Mouse (Mus musculus) thymus, adult 2 months (tissue): ENCODE measurements at regions not wholly inside any gene's neighbourhood (a gene's known extent, or its start where the extent isn't known, plus 50 kb on each side); places are given as distances from the start of the nearest gene placed in this dataset.

Experiments used
- DNase-seq: peaks from one replicate; pipeline ENCODE4 v3.0.0; 2021
- H3K27ac ChIP-seq: fragments of 200-500 bp; 2 replicates; pipeline ENCODE4 v1.5.1; 2012; ENCODE audit warnings: low read length, control low read depth; ENCODE audit not compliant: control insufficient read depth, insufficient read depth
- H3K27me3 ChIP-seq: fragments of 200-500 bp; 2 replicates; pipeline ENCODE4 v1.6.1; 2012; ENCODE audit warnings: mild to moderate bottlenecking, low read length, moderate library complexity, mixed read lengths; ENCODE audit not compliant: control insufficient read depth, insufficient read depth
- H3K36me3 ChIP-seq: fragments of 200-500 bp; 2 replicates; pipeline ENCODE4 v1.6.1; 2012; ENCODE audit warnings: mild to moderate bottlenecking, low read length, moderate library complexity; ENCODE audit not compliant: control insufficient read depth, insufficient read depth
- H3K4me1 ChIP-seq: fragments of 200-500 bp; replicated peaks from 2 replicates; pipeline ENCODE4 v1.6.1; 2012; ENCODE audit warnings: low read length; ENCODE audit not compliant: control insufficient read depth, insufficient read depth
- H3K4me3 ChIP-seq: fragments of 200-500 bp; 2 replicates; pipeline ENCODE4 v1.5.1; 2012; ENCODE audit warnings: mild to moderate bottlenecking, low read length, control low read depth, moderate library complexity; ENCODE audit not compliant: control insufficient read depth, insufficient read depth
- CTCF ChIP-seq: fragments of 200-500 bp; IDR thresholded peaks from 2 replicates; pipeline ENCODE4 v1.5.1; 2012; ENCODE audit warnings: mild to moderate bottlenecking, control low read depth, low read length, moderate library complexity, borderline replicate concordance; ENCODE audit not compliant: control insufficient read depth, poor library complexity, insufficient read depth; ENCODE audit errors: extremely low read depth
- POLR2A ChIP-seq: fragments of 200-500 bp; IDR thresholded peaks from 2 replicates; pipeline ENCODE4 v1.6.1; 2012; ENCODE audit warnings: mild to moderate bottlenecking, low read length, control low read depth, moderate library complexity; ENCODE audit not compliant: control insufficient read depth, poor library complexity, insufficient read depth; ENCODE audit errors: extremely low read depth
- WGBS: fragments of 180-500 bp; shearing (Covaris S2); methylation state at CpG from one replicate; pipeline ENCODE4 v1.1.7; 2018; 5-methylcytosine and 5-hydroxymethylcytosine counted together

DNA sequence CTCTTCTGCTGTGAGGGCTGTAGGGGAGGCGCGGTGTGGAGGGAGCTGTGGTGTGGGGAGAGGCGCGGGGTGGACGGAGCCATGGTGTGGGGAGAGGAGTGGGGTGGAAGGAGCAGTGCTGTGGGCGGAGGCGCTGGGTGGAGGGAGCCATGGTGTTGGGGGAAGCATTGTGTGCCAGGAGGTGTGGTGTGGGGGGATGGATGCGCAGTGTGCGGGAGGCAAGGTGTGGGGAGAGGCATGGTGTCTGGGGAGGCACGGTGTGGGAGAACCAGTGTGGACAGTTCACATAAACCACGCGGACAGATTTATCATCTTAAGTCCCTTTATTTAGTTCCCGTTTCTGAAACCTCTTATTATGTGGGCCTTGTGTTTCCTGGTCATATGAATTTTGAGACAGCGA, 164.6 kb downstream of the Phlda1 start:
- H3K27me3 ChIP-seq = no peaks in the 10 kb centered on the region
- WGBS = 86% methylated on average over 14 of the region's 14 CpGs
- no peak for DNase-seq
- no peak overlapping the region for H3K4me3 ChIP-seq
- H3K27ac ChIP-seq = no peak overlapping the region
- TF ChIP-seq POLR2A (no peak), CTCF (no peak)
- H3K4me1 ChIP-seq = no peaks in the 10 kb centered on the region
- no peaks in the 10 kb centered on the region for H3K36me3 ChIP-seq

DNA sequence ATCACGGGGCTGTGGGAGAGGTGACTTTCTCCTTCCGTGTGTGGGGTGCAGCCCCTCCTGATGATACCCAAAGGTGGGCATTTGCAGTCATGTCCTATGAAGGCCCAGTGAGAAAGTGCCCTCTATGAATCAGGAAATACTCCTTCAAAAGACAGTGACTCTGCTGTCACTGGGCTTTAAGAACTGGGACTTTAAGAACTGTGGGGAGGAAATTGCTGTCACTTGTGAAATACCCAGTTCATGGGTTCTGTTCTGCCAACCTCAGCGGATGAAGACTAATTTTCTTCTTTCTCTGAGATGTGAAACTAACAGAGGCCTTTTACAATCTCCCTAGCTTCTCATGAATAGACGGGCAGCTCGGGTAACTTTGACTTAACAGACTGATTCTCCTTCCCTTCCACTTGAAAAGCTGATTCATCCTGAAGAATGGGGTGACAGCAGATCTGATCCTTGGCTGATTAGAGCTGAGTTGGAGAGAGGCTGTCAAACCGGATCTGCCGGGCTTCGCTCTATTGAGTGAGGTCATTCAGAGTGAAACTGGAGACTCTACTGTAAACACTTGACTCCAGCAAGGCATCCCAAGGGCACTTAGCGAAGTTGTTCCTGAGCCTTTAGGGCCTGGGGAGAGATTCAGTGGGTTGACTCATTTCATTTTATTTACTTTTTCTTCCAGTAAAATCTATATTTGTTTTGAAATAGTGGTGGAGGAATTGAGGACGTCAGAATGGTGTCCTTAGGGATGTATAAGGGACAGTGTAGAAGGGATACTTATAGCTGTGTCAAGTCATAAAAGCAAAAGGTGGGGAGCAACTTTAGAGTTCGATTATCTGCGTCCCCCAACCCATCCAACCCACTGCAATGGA, 166.6 kb downstream of the Phlda1 start:
- H3K27me3 ChIP-seq = no peaks in the 10 kb centered on the region
- H3K36me3 ChIP-seq = no peaks in the 10 kb centered on the region
- no peak overlapping the region for H3K4me3 ChIP-seq
- 78% methylated on average over 12 of the region's 12 CpGs for WGBS
- H3K4me1 ChIP-seq = no peaks in the 10 kb centered on the region
- TF ChIP-seq CTCF (no peak), POLR2A (no peak)
- H3K27ac ChIP-seq = no peak overlapping the region
- no peak for DNase-seq

DNA sequence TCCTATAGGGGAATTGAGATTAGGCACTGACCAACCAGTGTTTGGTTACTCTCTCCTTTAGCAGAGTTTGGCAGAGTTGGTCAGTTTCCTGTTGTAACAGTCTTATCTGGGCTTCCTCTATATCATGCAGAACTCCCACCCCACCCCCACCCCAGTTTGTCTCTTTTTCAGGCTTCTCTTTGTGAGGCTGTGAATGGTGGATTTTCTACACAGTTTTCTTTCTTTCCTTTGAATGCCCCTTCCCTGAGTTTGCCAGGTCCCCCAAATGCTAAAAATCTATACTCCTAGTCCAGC, 167.2 kb downstream of the Phlda1 start:
- no peak overlapping the region for H3K4me3 ChIP-seq
- H3K36me3 ChIP-seq = no peaks in the 10 kb centered on the region
- H3K4me1 ChIP-seq = no peaks in the 10 kb centered on the region
- DNase-seq = no peak
- TF ChIP-seq CTCF (no peak), POLR2A (no peak)
- H3K27me3 ChIP-seq = no peaks in the 10 kb centered on the region
- no peak overlapping the region for H3K27ac ChIP-seq

DNA sequence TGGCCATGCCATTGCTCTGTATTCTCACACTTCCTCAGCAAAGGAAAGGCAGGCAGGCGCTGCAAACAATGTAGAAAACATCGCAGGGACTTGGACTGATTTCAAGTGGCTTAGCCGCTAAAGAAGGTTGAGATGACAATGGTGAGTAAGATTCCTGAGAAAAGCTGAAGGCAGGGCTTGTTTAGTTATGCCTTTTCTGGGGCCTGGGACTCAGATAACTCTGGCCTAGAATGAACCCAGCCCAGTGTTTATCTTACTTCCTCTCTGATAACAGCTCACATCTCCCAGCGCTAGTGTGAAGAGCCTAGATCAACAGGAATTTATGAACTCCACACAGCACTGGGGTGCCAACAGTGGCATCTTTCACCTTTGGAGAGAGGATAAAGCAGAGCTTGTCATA, 170.2 kb downstream of the Phlda1 start:
- no peak overlapping the region for H3K27ac ChIP-seq
- 69% methylated on average over 4 of the region's 4 CpGs for WGBS

DNA sequence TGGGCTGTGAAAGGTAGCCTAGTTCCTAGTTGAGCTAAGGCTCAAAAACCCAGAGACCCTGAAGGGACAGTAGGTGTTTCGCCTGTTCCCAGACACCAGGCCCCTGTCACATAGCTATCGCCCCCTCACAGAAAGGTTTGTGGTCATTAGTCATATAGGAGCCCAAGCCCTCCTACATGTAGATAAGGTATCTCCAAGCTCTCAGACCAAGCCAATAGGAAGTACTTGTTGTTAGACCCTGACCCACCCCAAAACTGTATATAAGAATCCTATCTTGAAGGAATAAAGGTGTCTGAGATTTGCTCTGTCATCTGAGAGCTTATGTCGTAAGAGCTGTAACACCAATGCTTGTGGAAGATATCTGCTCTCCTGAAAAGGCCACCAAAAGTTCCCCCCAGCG, 174.8 kb downstream of the Phlda1 start:
- H3K4me1 ChIP-seq = no peaks in the 10 kb centered on the region
- TF ChIP-seq POLR2A = no peak
- no peak for TF ChIP-seq CTCF
- no peak for DNase-seq
- 92% methylated on average over 4 of the region's 4 CpGs for WGBS
- H3K27ac ChIP-seq = no peak overlapping the region
- no peak overlapping the region for H3K4me3 ChIP-seq
- H3K27me3 ChIP-seq = no peaks in the 10 kb centered on the region
- H3K36me3 ChIP-seq = no peaks in the 10 kb centered on the region

More for the DNA sequence above, 170.2 kb downstream of the Phlda1 start:
- no peaks in the 10 kb centered on the region for H3K4me1 ChIP-seq
- H3K36me3 ChIP-seq = no peaks in the 10 kb centered on the region
- TF ChIP-seq CTCF = no peak
- no peak for TF ChIP-seq POLR2A
- H3K27me3 ChIP-seq = no peaks in the 10 kb centered on the region
- no peak for DNase-seq
- H3K4me3 ChIP-seq = no peak overlapping the region

DNA sequence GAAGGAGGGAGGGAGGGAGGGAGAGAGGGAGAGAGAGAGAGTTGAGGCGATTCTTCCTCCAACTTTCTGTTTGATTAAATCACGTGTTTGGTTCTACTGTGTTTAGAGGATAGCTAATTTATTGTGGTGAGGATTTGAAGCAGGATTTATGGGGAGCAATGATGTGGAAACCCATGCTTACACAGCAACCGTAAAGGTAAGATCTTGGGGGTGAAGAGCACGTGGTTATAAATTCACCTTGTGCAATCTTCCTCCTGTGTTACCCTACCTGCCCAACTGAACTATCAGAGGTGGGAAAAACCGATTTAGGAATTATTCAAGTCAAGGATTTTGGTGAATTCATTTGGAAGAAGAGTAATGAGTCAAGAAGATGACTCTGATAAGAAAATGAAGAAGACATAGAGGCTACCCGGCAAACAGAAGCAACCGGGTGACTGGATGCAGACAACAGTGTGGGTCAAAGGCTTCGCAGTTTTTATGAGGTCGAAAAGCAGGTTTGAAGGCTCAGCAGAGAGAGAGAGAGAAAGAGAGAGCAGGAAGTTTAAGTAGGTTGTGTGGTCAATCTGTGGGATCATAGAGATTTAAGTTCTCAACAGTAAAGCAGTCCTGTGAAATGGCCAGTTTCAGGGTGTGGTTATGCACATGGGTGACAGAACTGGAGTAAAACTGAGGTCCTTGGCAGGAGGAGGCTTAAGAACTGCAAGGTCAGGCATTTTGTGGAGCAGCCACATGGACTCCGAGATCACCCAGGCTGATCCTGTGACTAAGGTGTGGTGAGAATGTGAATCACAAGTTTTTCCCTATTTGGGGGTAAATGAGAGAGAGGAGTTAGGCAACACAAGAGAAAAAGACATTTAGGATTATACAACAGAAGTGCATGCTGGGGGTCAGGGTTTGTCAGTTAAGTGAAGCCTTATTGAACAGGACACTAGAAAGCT, 178.6 kb downstream of the Phlda1 start:
- H3K4me3 ChIP-seq = no peak overlapping the region
- H3K36me3 ChIP-seq = no peaks in the 10 kb centered on the region
- no peaks in the 10 kb centered on the region for H3K4me1 ChIP-seq
- H3K27me3 ChIP-seq = no peaks in the 10 kb centered on the region
- no peak overlapping the region for H3K27ac ChIP-seq
- no peak for TF ChIP-seq CTCF
- TF ChIP-seq POLR2A = no peak
- no peak for DNase-seq
- 87% methylated on average over 10 of the region's 10 CpGs for WGBS
